Mouse (Mus musculus): ENCODE data around the gene Fam216b.

Gene Fam216b

DNA sequence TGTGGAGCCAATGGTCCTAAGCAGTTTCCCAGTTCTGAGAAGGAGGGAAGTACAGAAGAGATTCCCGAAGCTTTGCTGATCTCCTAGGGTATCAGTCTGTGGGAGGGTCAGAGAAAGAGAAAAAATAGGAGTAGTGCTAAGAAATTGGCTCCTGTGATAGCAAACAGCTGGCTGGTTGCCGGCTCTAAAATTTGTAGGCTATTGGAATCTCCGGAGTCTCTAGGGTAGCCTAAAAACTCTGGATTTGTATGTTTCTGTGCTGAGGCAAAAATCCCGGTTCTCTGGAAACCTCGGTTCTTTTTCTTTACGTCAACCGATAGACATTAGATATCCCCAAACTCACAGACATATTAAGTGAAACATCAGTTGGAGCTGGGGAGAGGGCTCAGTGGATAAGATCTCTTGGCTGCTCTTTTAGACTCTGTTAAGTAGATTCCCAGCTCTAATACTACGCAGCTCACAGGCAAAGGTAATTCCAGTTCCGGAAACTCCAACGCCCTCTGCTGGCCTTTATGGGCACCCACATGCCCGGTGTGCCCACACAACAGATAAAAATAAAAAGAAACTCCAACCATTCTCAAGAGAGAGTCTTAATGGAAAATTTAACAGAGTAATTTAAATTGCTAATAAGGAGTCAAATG is 46.8 kb downstream of the Fam216b start:
- DNase-seq (ENCODE audit: low spot score): no peak

GRCm38 (mm10) chr14:78040643-78041042 is 48.2 kb downstream of the Fam216b start:
- DNase-seq (ENCODE audit: low spot score): no peak

DNA sequence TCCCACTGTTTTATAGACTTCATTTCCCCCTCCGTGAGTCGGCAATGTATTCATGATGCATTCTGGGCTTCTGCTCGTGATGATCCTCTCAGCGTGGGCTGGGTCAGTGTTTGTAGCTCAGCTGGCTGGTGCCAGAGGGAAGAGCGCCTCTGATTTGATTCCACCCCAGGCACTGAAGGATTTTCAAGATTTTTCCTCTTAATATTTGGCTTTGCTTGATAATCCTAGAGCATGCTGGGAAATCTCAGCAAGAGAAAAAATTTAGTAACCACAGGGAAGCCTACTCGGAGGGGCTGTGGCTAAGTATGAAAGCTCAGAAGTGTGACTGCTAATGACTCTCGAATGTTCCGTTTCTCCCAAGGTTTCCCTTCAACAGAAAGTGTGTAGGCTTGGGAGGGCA is 49.9 kb downstream of the Fam216b start:
- no peak for DNase-seq (ENCODE audit: low spot score)

Measured in retina, embryonic 14.5 days (tissue).